Mouse (Mus musculus) heart, embryonic 16.5 days (tissue): ENCODE measurements around the gene Dlec1. TPM values are rescaled to one million over a fixed set of nuclear protein-coding genes. Genes with fewer than 3 reads are reported as not detected.
A peak's percentile ranks its signal among the peaks of the same experiment; 100 is the strongest.

Source experiments
- ATAC-seq: fragments of 200-750 bp; cut with Nextera tagmentation; replicated peaks from 2 replicates; pipeline ENCODE4 v1.8.0; 2017; ENCODE audit warnings: moderate number of reproducible peaks; ENCODE audit not compliant: insufficient read depth, low FRiP score; ENCODE audit errors: extremely low read depth
- H3K27ac ChIP-seq: fragments of 300-500 bp; sonication (generic); 2 replicates; pipeline ENCODE4 v1.5.1; 2014; ENCODE audit warnings: mild to moderate bottlenecking, low read length, control low read depth, moderate library complexity
- H3K27me3 ChIP-seq: fragments of 300-500 bp; sonication (generic); 2 replicates; pipeline ENCODE4 v1.6.1; 2014; ENCODE audit warnings: low read length, mixed read lengths; ENCODE audit not compliant: control insufficient read depth, insufficient read depth
- H3K36me3 ChIP-seq: fragments of 300-500 bp; sonication (generic); 2 replicates; pipeline ENCODE4 v1.6.1; 2014; ENCODE audit not compliant: control insufficient read depth, insufficient read depth
- H3K4me1 ChIP-seq: fragments of 300-500 bp; sonication (generic); 2 replicates; pipeline ENCODE4 v1.6.1; 2014; ENCODE audit warnings: low read length, mixed read lengths; ENCODE audit not compliant: control insufficient read depth, insufficient read depth
- H3K4me2 ChIP-seq: fragments of 300-500 bp; sonication (generic); 2 replicates; pipeline ENCODE4 v1.6.1; 2014; ENCODE audit warnings: low read depth, mild to moderate bottlenecking, control low read depth, low read length
- H3K4me3 ChIP-seq: fragments of 300-500 bp; sonication (generic); 2 replicates; pipeline ENCODE4 v1.5.1; 2014; ENCODE audit warnings: mild to moderate bottlenecking, control low read depth, low read length
- H3K9ac ChIP-seq: fragments of 300-500 bp; sonication (generic); 2 replicates; pipeline ENCODE4 v1.6.1; 2014; ENCODE audit warnings: low read length, control low read depth
- H3K9me3 ChIP-seq: fragments of 300-500 bp; sonication (generic); replicated peaks from 2 replicates; pipeline ENCODE4 v1.6.1; 2016; ENCODE audit warnings: low read length; ENCODE audit not compliant: control insufficient read depth
- WGBS: fragments of 180-500 bp; shearing (Covaris S2); extraction: QIAGEN DNeasy Blood & Tissue Kit; methylation state at CpG from one replicate; pipeline ENCODE4 v1.1.7; 2014; 5-methylcytosine and 5-hydroxymethylcytosine counted together
- polyA plus RNA-seq: library from polyadenylated mRNA; unstranded; fragments of >200 nt; fragmentation: Nextera tagmentation; extraction: Ambion mirVana; gene quantifications from 2 replicates; pipeline ENCODE4 v1.2.1, GENCODE M21; 2015

Dlec1 gene
- polyA plus RNA-seq, 1 experiment from 2014 or later, result 0.67 TPM

DNA sequence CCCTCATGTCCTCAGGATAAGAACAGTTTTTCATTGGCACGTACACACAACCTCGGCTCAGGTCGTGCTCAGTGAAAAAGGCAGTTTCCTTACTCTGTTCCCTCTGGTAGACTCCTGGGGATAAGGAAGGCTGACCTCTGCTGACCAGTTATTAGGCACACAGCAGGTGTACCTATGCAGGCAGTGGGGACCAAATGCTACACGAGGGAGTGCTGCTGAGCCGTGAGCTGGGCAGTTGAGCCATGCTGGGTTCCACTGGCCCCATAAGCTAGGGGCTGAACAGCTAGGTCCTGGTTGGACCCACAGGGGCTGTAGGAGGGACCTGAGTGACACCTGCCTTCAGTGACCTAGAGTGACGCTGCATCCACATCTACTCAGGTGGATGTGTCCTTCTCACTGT, 43.4 kb downstream of the Dlec1 start:
- no peak for ATAC-seq
- H3K9ac ChIP-seq, result no peak overlapping the region
- H3K4me2 ChIP-seq, result no peak overlapping the region
- no peaks in the 10 kb centered on the region for H3K9me3 ChIP-seq
- H3K4me1 ChIP-seq, result no peaks in the 10 kb centered on the region
- H3K27ac ChIP-seq, result no peak overlapping the region
- WGBS, result 60% methylated on average over 6 of the region's 6 CpGs
- no peak overlapping the region for H3K4me3 ChIP-seq
- H3K36me3 ChIP-seq, result no peaks in the 10 kb centered on the region
- H3K27me3 ChIP-seq, result no peaks in the 10 kb centered on the region

DNA sequence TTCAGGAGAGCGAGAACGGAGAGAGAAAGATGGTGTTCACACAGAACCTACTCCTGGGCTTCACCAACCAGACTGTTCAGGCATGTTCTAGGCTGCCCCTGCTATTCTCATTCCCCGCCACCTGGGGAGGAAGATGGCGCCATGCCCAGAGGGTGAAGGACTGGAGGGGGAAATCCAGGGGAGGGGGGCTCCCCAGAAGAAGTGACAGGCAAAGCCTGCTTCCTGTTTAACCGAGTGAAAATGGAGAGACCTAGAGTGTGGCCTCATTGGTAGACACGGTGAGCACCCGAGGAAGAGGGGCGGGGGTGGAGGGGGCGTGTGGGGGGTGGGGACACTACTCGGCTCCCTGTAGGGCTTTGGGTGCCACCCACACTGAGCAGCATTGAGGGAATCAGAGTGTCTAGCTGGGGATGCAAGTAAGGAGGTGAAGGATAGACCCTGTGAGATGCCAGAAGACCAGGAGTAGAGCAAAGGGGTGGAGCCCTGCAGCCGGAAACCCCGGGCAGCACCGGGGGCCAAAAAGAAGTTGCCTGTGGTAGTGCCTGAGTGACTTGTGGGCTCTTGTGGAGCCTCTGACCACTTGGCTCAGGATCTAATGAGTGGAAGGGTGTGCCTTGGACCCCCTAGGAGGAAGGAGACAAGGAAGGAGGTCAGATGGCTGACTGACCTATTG, 44.0 kb downstream of the Dlec1 start:
- no peak for ATAC-seq
- WGBS, result 60% methylated on average over 13 of the region's 13 CpGs
- no peaks in the 10 kb centered on the region for H3K4me1 ChIP-seq
- no peak overlapping the region for H3K27ac ChIP-seq
- H3K27me3 ChIP-seq, result no peaks in the 10 kb centered on the region
- H3K4me3 ChIP-seq, result no peak overlapping the region
- H3K9me3 ChIP-seq, result no peaks in the 10 kb centered on the region
- no peak overlapping the region for H3K9ac ChIP-seq
- H3K4me2 ChIP-seq, result no peak overlapping the region
- H3K36me3 ChIP-seq, result no peaks in the 10 kb centered on the region

DNA sequence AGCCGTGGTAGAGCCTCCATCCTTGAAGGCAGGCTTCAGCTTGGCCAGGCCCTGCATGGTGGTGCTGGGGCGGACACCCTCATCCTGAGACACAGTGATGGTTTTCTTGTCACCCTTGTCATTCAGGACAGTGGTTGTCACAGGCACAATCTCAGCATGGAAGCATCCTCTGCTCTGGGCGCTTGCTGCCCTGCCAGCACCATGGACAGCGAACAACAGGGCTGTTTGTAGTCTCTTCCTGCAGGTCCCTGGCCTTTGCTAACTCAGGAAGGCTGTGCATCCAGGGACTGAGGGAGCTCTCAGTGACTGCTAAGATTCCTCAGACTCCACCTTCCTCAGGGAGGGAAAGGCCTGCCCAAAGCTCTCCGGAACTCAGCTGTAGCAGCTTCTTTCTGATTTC, 47.3 kb downstream of the Dlec1 start:
- Histone ChIP-seq H3K9me3 (no peaks in the 10 kb centered on the region), H3K4me1 (no peaks in the 10 kb centered on the region), H3K36me3 (no peaks in the 10 kb centered on the region), H3K27ac (no peak overlapping the region), H3K4me2 (no peak overlapping the region), H3K4me3 (no peak overlapping the region), H3K9ac (no peak overlapping the region), H3K27me3 (no peaks in the 10 kb centered on the region)
- 20% methylated on average over 5 of the region's 5 CpGs for WGBS
- no peak for ATAC-seq

DNA sequence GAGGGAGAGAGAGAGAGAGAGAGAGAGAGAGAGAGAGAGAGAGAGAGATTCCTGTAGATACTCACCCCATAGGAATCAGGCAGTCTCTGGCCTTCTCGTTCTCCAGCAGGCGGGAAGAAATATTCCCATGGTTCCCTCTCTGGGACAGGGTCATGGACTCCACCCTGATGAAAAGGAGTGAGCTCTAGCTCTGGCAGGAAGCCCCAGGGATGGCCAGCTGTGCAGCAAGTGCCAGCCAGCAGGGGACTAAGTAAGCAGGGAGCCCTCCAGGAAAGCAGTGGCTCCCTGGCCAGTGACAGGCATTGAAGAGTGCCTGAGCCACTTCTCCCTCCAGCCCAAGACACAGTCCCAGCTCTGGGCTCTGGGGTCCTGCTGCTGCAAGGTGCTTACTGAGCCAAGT, 49.5 kb downstream of the Dlec1 start:
- 42% methylated on average over 2 of the region's 2 CpGs for WGBS
- Histone ChIP-seq H3K4me1 (no peaks in the 10 kb centered on the region), H3K9ac (no peak overlapping the region), H3K9me3 (no peaks in the 10 kb centered on the region), H3K36me3 (no peaks in the 10 kb centered on the region), H3K27ac (no peak overlapping the region), H3K27me3 (peaks cover 3% of the 10 kb centered on the region; the same call in 1 of the 2 replicates), H3K4me2 (no peak overlapping the region), H3K4me3 (no peak overlapping the region)
- ATAC-seq, result no peak

DNA sequence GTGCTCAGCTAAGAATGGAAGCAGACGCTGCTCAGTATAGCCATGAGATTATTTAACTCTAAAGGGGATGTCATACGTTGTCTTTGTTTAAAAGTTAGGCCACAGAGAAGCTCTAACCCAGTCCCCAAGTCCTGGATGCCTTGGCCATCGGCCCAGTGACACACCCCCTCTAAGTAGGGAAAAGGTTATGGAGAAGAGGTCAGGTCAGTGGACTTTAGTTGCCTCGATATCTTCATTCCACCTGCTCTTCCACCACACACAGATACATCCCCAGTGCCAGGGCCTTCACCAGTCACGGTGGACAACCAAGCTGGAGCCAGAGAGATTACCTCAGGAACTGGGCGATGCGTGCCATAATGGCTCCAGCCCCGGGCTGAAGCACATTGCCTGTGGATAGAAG, 53.1 kb downstream of the Dlec1 start:
- H3K27me3 ChIP-seq, result peaks cover 10% of the 10 kb centered on the region
- 70% methylated on average over 8 of the region's 8 CpGs for WGBS
- ATAC-seq, result no peak

DNA sequence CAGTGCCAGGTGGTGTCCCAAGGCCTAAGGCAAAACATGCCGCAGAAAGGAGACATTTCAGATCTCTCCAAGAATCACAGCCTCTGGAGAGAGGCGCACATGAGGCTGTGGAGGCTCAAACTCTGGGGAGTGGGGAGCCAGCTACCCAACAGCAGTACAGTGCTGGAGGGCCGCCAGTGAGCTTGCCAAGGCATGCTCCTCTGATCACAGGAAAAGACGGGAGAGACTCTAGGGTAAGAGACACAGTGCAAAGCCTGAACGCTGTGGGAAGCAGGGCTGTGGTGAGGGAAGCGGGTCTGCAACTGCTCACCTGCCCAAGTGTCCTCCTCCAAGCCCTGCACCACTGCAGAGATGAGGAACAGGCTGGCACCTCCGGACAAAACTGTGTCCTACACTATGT, 53.5 kb downstream of the Dlec1 start:
- WGBS, result 50% methylated on average over 7 of the region's 7 CpGs
- Histone ChIP-seq H3K4me1 (no peaks in the 10 kb centered on the region), H3K27ac (no peak overlapping the region), H3K36me3 (no peaks in the 10 kb centered on the region), H3K4me3 (no peak overlapping the region), H3K27me3 (peaks cover 10% of the 10 kb centered on the region), H3K4me2 (no peak overlapping the region), H3K9ac (no peak overlapping the region), H3K9me3 (no peaks in the 10 kb centered on the region)
- no peak for ATAC-seq

More for the DNA sequence above, 53.1 kb downstream of the Dlec1 start:
- Histone ChIP-seq H3K27ac (no peak overlapping the region), H3K9ac (no peak overlapping the region), H3K4me2 (no peak overlapping the region), H3K4me1 (no peaks in the 10 kb centered on the region), H3K4me3 (no peak overlapping the region), H3K9me3 (no peaks in the 10 kb centered on the region), H3K36me3 (no peaks in the 10 kb centered on the region)

DNA sequence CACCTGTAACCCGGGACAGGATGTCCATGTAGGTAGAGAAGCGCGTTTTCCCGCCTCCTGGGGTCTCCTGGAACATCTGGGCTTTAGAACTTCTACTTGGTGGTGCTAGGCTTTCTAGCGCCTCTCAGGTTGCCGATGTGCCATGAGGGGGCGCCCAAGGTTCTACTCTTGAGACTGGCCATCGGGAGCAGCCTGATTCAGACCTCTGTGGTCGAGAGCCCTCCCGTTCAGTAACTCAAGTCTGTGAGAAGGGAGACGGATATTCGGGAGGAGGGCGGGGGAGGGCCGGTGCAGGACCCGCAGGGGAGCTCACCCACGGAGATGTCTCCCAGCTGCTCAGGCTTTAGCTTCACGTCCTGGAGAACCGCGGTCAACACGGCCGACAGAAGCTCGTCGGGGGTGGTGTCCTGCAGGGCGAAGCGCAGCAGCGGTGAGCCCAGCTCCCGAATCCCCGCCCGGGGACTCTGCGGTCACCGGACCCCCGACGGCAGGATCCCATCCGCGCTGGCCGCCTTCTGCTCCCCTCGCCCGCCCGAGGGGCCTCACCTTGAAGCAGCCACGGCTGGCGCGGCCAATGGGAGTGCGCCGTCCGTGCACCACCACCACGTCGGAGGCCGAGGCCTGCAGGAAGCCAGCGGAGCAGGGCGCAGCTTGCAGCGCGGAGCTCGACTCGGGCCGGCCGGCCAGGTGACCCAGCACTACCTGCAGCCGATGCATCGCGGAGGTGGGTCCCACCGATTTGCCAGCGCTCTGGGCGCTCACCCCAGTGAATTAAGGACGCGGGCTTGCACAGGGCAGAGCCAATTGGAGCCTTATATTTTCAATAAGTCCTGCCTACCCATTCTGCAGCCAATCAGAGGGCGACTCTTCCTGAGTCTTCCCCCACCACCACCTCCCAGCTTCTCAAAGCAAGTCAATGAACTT, 54.3 kb downstream of the Dlec1 start, which contains the start of gene Acaa1b:
Gene Acaa1b, minus strand, starts transcription at position 816 of the 924 bp plus-strand sequence.
- Histone ChIP-seq H3K4me2 (peak within 1 kb of the TSS; percentile 69), H3K4me3 (peak within 1 kb of the TSS; percentile 53), H3K4me1 (no peaks in the 10 kb centered on the region), H3K36me3 (no peaks in the 10 kb centered on the region), H3K27ac (no peak within 1 kb of the TSS), H3K27me3 (peaks cover 10% of the 10 kb centered on the region), H3K9me3 (no peaks in the 10 kb centered on the region), H3K9ac (peak within 1 kb of the TSS; percentile 34; the same call in 1 of the 2 replicates)
- peak; percentile 81 for ATAC-seq
- 1% methylated on average over 65 of the region's 65 CpGs for WGBS

DNA sequence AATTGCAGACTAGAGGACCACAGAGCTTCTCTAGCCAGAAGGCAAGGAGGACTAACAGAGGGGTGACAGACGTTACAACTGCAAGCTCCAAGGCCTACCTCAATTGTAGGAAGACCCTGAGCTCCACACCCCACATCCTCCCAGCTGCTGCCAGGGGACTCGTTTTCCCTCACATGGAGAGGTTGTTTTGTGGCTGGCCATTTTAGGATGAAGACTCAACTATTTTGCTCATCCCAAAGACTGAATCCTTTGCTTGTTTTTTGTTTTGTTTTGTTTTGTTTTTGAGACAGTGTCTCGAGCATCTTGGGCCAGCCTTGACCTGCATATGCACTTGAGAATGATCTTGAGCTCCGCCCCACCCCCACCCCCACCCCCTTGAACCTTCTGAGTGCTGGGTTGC, 56.6 kb downstream of the Dlec1 start, which contains the start of gene Gm47289:
Gene Gm47289, plus strand, starts transcription at position 301 of the 400 bp plus-strand sequence.
- no peak for ATAC-seq
- Histone ChIP-seq H3K4me1 (no peaks in the 10 kb centered on the region), H3K36me3 (no peaks in the 10 kb centered on the region), H3K27ac (no peak within 1 kb of the TSS), H3K4me3 (no peak within 1 kb of the TSS), H3K9me3 (no peaks in the 10 kb centered on the region), H3K9ac (no peak within 1 kb of the TSS), H3K4me2 (no peak within 1 kb of the TSS), H3K27me3 (peaks cover 10% of the 10 kb centered on the region)
- 58% methylated on average over 4 of the region's 4 CpGs for WGBS

DNA sequence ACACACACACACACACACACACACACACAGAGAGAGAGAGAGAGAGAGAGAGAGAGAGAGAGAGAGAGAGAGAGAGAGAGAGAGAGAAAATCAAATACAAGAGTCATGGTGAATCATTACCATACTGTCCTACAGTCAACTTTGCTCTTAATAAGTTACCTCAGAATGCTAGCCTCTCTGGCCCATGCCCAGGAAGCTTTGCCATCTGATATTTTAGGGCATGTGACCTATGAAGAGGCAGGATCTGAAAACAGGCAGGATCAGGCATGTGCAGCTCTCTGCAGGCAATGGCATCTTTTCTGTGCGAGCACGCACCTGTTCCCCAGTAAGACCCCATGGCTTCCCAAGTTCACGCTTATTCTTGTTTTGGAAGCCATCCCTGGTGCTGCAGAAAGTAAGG, 58.4 kb downstream of the Dlec1 start:
- Histone ChIP-seq H3K4me2 (no peak overlapping the region), H3K27ac (no peak overlapping the region), H3K4me3 (no peak overlapping the region), H3K9ac (no peak overlapping the region), H3K27me3 (peaks cover 9% of the 10 kb centered on the region), H3K9me3 (no peaks in the 10 kb centered on the region), H3K36me3 (no peaks in the 10 kb centered on the region), H3K4me1 (no peaks in the 10 kb centered on the region)
- ATAC-seq, result no peak
- WGBS, result 79% methylated on average over 3 of the region's 3 CpGs
